Mouse (Mus musculus) MEL (cell line): Measurements from ENCODE around the gene Galns.

ENCODE experiments used
- CHD1 ChIP-seq: IDR thresholded peaks from 2 replicates; pipeline ENCODE4 v1.6.1; 2012; ENCODE audit warnings: low read depth, mild to moderate bottlenecking, inconsistent platforms, low read length, improper control_type of control experiment
- CHD2 ChIP-seq: IDR thresholded peaks from 2 replicates; pipeline ENCODE4 v1.6.1; 2011; ENCODE audit warnings: low read length, improper control_type of control experiment
- CTCF ChIP-seq, 3 experiments: IDR thresholded peaks in 2 of 3; conservative IDR thresholded peaks in 1 of 3; 2 replicates each; pipeline ENCODE4 v1.5.1; 2011 to 2012; ENCODE audit warnings: low read length in 3 of 3, low read depth in 2 of 3, mild to moderate bottlenecking in 2 of 3, improper control_type of control experiment in 1 of 3, inconsistent platforms in 1 of 3, mixed read lengths in 1 of 3, moderate library complexity in 1 of 3; ENCODE audit not compliant: control insufficient read depth in 1 of 3, insufficient read depth in 1 of 3, poor library complexity in 1 of 3, severe bottlenecking in 1 of 3
- E2F4 ChIP-seq: IDR thresholded peaks from 2 replicates; pipeline ENCODE4 v1.6.1; 2011; ENCODE audit warnings: low read depth, low read length, improper control_type of control experiment, borderline replicate concordance
- MXI1 ChIP-seq: IDR thresholded peaks from 2 replicates; pipeline ENCODE4 v1.6.1; 2011; ENCODE audit warnings: mild to moderate bottlenecking, low read depth, low read length, improper control_type of control experiment
- POLR2AphosphoS5 ChIP-seq: IDR thresholded peaks from 2 replicates; pipeline ENCODE4 v1.6.1; 2012; ENCODE audit warnings: low read depth, borderline replicate concordance, mild to moderate bottlenecking, inconsistent platforms, low read length, moderate library complexity, mixed read lengths
- TAL1 ChIP-seq: IDR thresholded peaks from 2 replicates; pipeline ENCODE4 v1.6.1; 2012; ENCODE audit warnings: mild to moderate bottlenecking, inconsistent platforms, low read length, moderate library complexity, mixed read lengths

GRCm38 (mm10) chr8:122593783-122594507 is 17.3 kb downstream of the Galns start:
- no peak for TF ChIP-seq MXI1
- TF ChIP-seq TAL1, result no peak
- no peak for TF ChIP-seq E2F4
- TF ChIP-seq CTCF (IDR thresholded peaks at IDR 0.05 in 2 of 3, conservative IDR thresholded peaks at IDR 0.05 in 1 of 3; ENCODE audit: control insufficient read depth in 1 of 3, insufficient read depth in 1 of 3, low read depth in 2 of 3, low read length in 3 of 3, poor library complexity in 1 of 3, severe bottlenecking in 1 of 3), result no peak
- no peak for TF ChIP-seq POLR2AphosphoS5
- no peak for TF ChIP-seq CHD1
- no peak for TF ChIP-seq CHD2
